Mouse (Mus musculus): Measurements from ENCODE around the gene Lrch4.
A peak's percentile ranks its signal among the peaks of the same experiment; 100 is the strongest.
"Not testable (repeated sequence)": the region's sequence is repeated elsewhere in the genome, so short reads cannot be mapped to it uniquely, and the experiment has no call there.

Gene Lrch4

DNA sequence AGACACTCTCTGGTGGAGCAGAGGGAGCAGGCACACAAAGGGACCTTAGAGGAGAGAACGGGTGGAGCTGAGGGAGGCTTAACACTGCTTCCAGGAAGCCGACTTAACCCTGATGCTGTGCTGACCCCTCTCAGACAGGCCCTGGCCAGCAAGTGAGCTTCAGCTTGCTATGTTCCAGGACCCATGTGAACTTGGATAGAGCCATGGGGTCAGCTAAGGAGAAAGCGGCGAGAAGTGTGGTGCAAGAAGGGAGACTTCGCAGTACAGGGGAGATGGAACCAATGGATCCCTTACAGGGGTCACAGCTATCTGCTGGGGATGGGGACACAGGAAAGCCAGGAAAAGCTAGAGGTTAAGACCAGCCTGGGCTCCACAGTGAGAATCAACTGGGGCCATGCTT lies 15.8 kb upstream of the Lrch4 start:
- DNase-seq (ENCODE audit: low spot score), result no peak

DNA sequence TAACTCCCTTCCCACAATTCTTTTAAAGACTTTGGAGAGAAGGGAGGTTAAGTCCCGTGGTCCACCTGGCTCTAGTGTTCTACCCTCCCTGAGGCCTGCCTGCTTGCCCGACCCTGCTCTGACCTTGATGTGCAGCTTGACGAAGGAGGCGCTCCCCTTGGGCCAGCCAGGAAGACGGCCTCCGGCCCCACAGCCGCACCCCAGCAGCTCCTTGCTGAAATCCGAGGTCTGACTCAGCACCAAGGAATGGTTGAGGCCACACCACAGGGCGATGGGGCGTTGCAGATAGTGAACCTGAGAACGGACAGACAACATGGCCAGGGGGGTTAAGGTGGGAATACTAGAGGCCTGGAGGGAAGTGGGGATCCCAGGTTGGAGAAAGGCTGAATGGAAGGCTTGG lies 15.4 kb upstream of the Lrch4 start, which contains the start of gene Pcolce:
Pcolce (minus strand) TSS at position 235 of the 400 bp plus-strand sequence.
- DNase-seq (ENCODE audit: low spot score), result no peak

DNA sequence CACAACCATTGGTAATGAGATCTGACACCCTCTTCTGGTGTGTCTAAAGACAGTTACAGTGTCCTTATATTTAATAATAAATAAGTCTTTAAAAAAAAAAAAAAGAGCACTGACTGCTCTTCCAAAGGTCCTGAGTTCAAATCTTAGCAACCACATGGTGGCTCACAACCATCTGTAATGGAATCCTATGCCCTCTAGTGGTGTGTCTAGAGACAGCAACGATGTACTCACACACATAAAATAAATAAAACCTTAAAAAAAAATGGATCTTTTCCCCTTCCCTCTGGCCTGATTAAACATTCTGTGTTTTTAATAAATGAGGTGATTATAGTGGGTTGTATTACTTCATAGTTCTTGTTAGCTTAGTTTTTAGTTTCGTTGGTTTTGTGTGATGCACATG lies 14.0 kb upstream of the Lrch4 start:
- not testable (repeated sequence) for DNase-seq (ENCODE audit: low spot score)

DNA sequence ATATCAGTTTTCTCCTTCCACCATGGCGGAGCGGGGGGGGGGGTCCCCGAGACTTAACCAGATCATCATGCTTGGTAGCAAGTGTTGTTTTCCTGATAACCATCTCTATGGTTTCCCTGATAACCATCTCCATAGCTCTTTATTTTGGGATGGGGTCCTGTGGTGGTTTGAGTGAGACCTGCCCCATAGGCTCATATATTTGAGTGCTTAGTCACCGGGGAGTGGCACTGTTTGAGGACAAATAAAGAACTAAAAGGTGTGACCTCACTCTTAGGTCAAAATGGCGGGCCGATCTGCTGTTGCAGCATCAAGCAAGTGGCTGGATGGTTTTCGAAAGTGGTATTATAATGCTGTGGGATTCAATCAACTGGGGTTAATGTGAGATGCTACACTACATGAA lies 13.6 kb upstream of the Lrch4 start:
- DNase-seq (ENCODE audit: low spot score), result no peak

DNA sequence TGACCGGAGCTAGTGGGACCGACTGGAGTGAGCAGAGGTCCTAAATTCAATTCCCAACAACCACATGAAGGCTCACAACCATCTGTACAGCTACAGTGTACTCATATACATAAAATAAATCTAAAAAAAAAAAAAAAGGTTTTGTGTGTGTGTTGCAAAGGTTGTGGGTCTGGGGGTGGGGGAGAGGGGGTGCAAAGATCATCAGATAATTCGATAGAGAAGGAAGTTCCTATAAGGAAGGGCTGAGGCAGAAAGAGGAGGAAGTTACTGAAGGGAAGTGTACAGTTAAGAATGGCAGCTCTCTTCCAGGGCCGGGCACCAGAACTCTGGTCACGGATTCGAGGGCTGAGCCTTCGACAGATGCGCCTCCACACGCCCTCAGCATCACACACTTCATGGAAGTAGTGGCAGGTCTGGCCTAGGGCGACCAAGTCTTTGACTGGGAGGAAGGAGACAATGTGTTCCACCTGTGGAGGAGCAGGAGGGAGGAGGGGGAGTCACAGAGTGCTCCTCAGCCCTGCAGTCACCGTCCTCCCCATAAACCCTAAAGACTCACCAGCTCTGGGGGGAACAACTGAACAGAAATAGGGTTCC lies 4.9 kb upstream of the Lrch4 start:
- DNase-seq (ENCODE audit: low spot score), result no peak

DNA sequence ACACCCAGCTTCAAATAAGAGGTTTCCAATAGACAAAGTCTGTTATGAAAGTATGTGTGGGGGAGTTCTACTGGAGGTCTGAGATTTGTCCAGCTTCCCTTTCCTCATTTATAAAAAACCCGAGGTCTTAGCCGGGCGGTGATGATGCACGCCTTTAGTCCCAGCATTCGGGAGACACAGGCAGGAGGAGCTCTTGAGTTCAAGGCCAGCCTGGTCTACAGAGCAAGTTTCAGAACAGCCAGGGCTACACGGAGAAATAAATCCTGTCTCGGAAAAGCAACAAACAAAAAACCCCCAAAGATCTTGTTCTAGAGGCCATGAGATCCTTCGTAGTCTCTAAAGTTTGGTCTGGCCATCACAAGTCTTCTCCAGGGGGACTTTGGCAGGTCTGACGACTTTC lies 930 bp upstream of the Lrch4 start:
- DNase-seq (ENCODE audit: low spot score), result no peak

DNA sequence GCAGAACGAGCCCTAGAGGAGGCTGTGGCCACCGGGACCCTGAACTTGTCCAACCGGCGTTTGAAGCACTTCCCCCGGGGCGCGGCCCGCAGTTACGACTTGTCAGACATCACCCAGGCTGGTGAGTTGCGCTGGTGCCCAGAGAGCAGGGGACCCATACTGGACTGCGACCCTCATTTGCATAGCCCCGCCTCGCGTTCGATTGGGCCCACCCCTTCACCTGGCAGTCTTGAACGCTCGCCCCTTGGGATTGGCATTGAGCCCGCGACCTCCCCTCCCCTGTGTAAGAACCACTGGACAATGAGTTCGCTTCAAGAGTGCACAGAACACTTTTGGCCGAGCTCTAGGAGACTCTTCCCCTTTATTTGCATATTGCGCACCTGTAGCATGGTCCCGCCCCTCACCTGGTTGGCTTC lies 393 bp downstream of the Lrch4 start:
- DNase-seq (ENCODE audit: low spot score), result no peak

DNA sequence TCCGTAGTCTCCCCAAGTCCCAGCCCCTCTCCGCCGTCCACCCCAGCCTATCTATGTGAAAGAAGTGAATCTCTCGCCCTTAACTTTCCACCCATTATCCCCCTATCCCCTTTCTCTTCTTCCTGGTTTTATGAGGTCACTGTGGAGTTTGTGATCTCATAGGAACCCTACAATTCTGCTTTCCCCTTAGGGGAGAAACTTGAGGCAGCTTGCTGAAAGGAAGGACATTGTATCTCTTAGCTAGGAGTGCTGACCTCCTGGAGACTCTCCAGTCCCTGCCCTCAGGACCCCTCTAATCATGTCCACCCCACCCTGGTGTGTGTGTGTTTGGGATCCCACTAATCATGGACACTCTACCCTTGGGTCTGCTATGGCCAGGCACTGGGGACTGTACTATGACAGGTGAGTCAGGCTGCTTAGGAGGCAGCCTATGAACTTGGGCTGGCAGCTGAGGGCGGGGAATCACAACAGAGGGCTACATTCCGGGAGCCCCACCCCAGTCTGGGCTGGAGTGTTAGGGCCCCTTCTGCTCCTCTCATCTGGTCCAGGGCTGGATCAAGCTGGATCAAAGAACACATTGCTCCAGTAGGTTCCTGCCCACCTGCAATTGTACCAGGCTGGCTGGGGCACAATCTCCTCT lies 1.1 kb downstream of the Lrch4 start:
- DNase-seq (ENCODE audit: low spot score), result peak; percentile 32

DNA sequence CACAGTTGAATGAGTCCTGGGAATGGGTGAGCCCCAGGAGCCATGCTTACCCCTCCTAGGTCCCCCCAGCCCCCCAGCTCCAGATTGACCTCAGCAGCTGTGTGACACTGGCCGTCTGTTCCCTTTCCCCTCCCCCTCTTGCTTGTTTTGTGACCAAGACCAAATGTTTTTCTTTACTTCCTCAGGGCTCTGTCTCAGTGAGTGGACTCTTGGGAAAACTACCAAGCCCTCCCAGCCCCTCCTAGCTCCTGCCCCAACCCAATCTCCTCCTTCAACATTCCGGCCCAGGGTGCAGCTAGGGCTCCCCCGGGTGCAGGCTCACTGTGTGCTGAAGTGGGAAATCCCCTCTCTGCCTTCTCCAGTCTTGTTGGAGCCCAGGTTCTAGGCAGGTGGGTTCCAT lies 1.7 kb downstream of the Lrch4 start:
- DNase-seq (ENCODE audit: low spot score), result no peak

DNA sequence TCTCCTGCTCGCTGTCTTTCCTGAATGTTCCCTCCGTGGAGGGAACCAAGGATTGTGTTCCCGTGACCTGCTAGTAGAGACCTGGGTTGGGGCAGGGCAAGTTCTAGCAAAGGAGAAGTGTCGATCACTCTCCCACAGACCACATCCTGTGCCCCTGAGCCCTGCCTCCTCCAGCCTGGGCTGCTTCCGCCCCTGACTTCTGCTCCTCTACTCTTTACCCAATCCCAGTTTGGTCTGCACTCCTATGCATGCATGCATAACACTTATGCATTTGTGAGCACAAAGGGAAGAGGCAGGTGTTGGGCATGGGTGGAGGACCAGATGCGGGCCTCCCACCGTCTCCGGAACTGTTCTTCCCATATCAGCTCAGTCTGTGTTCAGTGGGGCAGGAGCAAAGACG lies 2.2 kb downstream of the Lrch4 start:
- DNase-seq (ENCODE audit: low spot score), result peak; percentile 88

DNA sequence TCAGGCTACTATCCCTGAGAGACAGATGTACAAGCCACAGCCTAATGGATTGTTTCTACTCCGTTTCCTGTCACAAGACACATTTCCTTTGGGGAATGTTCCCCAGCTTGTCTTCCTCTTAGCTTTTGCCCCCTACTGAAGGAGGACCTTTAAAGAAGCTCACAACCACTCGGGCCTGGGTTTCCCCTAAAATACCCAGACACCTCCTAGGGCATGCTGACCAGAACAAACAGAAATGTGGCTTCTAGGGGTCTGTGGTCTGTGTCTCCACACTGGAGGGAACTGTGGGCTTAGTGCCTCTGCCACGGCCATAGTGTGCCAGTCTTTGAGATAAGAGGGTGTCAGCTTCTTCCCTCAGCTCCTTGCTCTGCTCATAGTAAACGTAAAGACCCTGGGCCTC lies 2.7 kb downstream of the Lrch4 start:
- peak; percentile 47 for DNase-seq (ENCODE audit: low spot score)

DNA sequence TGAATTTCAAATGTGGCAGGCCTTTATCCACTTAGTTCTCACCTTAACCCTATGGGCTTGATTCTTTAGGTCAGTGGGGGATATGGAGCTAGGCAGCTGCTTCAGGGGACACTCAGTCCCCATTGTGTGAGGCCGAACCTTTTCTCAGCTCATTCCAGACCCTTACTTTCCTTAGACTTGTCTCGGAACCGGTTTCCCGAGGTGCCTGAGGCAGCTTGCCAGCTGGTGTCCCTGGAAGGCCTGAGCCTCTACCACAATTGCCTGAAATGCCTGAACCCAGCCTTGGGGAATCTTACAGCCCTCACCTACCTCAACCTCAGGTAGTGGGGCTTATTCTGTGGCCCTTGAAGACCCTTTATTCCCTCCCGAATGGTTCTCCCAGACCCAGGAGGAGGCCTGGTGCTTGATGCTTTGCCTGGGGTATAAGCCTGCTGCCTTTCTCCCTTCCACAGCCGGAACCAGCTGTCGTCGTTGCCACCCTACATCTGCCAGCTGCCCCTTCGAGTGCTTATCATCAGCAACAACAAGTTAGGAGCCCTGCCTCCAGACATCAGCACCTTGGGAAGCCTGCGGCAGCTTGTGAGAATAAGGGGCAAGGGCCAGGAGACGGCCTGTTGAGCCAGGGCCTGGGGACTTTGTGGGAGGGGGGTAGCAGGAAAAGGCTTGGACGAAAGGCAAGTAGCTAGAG lies 4.6 kb downstream of the Lrch4 start:
- DNase-seq (ENCODE audit: low spot score), result no peak

DNA sequence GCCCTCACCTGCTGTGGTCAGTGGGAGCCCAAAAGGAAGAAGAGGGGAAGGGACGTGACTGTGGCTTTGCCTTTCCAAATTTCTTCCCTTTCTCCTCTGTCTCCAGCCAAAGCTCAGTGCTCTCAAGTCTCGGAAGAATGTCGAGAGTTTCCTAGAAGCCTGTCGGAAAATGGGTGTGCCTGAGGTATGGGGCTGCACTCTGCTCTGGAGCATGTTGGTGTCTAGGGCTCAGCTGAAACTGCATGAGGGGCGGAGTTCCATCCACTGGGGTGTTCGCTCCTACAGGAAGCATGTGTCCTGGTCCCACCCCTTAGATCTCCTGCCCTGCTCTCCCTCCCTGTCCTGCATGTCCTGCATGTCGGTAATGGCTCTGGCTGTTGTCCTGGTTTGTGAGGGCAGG lies 10.6 kb downstream of the Lrch4 start:
- DNase-seq (ENCODE audit: low spot score), result no peak

DNA sequence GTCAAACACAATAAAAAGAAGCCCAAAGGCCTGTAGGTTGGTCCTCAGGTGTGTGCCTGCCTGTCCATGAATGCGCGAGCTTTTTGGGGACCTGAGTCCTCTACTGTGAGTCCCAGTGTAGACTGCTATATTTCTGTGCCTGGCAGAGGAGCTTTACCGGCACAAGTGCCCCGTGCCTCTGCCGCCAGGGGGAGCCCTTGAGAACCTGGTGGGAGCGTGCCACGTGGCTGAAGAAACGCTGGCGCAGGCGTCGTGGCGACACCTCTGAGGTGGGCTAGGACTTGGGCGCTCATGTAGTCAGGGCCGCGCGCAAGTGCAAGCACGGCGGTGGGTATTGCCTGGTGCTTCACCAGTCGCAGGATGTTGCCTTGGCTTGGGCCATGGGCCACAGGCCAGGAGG lies 12.1 kb downstream of the Lrch4 start, which contains the start of gene Sap25:
Sap25 (plus strand) TSS at position 281 of the 400 bp plus-strand sequence.
- DNase-seq (ENCODE audit: low spot score), result peak; percentile 36

DNA sequence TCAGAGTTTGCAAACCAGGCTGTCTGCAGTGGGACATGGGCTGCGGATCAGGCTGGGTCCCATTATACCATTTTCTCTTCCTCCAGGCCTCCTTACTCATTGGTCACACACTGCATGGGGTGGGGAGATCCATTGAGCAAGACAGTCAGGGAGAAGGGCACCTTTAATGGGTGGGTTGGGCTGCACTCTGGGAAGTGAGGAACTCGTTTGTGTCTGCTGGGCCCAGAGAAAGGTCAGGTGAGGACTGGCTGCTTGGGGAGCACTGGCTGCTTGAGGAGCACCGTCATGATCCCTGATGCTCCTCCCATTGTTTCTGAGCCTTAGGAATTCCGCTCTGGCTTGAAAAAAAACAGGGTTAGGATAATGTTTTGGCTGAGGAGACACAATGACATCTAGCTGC lies 14.0 kb downstream of the Lrch4 start:
- DNase-seq (ENCODE audit: low spot score), result no peak

DNA sequence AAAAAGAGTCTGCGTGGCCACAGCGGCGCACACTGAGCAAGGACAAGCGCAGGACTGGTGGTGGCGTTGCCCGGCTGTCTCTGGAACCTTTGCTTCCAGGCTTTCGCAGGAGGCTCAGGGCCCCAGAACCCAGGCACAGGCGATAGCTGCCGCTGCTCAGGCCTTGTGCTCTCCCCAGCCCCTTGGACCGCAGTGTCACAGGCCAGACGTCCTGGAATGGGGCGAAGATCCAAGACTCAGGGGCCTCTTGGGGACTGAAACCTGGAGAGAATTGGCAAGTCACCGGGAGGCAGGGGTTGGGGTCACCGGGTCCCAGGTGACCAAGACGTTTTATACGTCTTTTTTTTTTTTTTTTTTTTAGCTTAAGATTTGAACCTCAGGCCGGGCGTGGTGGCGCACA lies 15.6 kb downstream of the Lrch4 start:
- no peak for DNase-seq (ENCODE audit: low spot score)

DNA sequence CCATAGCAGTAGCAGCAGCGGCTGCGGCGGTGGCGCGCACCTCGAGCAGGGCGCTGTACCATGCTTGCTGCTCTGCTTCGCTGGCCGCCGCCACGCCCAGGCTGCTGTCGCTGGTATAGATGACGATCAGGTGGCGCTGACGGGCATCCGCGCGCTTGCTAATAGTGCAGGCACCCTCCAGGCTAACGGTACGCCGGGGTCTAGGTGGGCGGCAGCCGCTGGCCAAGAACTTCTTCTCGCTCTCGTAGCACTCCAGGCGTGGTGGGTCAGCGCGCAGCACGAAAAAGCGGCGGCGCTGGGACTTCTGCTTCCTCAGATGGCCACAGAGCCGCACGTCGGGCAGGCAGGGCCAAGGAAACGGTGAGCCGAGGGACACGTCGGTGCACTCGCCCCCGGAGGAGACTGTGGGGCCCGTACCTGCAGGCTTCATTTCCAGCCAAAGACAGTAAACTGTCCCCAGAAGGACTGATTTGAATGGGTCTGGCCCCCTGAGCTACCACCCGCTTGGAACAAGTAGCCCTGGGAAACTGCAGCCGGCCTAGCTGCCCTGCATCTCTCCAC lies 16.2 kb downstream of the Lrch4 start:
- DNase-seq (ENCODE audit: low spot score), result peak; percentile 44

DNA sequence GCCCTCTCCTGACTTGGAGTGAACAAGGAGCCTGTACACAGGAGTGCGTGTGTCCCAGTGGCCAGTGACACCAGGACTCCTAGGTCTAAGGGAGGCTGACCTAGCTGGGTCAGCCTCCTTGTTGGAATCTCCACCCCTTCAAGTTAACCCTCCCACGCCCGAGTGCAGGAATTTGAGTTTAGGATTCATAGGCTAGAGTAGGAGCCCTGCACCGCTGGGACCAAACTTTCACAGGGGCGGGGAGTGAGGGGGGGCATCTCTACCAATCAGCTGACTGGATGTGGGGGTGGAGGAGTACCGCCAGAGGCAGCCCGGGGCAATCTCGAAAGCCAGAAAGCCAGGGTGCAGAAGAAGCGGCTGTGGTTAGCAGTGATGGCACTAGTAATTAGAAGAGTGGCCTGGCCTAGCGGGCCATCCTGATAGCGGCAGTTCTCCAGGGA lies 16.8 kb downstream of the Lrch4 start, which contains the start of gene Irs3:
Irs3 (minus strand) TSS at position 63 of the 440 bp plus-strand sequence.
- no peak for DNase-seq (ENCODE audit: low spot score)

DNA sequence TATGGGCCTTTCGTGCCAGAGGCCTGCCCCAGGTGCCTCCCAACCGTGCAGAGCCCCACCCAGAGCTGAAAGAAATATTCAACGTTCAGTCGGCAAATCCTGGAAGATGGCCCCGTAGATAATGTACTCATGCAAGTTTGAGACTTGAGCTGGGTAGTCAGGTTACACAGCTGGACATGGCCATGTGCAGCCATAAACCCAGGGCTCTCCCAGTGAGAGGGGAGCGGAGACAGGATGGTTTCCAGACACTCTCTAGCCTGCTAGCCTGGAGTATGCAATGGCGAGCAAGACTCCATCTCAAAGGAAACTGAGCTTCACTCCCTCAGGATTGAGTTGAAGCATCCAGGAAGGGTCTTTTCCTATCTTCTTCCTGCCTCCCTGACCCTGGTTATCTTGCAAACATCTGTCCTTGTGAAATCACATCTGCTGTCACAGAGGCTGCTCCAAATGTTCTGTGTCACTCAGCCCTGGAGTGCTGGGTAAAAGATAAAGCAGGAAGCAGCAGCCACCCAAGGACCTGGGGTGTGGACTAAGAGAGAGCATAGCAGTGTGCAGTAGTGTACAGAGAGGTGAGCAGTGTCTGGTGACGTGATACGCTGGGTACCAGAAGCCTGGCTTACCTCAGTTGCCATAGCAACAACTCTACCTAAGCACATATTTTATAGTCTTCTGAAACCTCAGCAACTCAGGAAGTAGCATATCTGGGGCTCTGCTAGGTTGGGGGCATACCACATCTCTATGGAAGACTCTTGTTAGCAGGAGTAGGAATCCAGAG lies 19.1 kb downstream of the Lrch4 start:
- peak; percentile 39 for DNase-seq (ENCODE audit: low spot score)

DNA sequence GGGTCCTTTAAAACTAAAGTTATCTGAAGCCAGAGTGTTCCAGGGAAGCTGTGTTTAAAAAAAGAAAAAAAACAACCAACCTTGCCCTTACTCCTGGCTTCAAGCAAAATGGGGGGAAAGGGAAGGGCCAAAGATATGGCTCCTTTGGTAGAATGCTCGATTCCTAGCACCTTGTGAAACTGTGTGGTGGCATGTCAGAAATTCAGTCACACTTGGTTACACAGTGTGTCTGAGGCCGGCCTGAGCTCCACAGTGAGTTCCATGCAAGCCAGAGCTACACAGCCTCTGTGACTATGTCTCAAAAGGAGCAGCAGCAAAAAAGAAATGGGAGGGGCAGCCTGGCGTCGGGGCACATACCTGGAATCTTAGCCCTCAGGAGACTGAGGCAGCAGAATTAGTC lies 20.3 kb downstream of the Lrch4 start:
- DNase-seq (ENCODE audit: low spot score), result no peak

DNA sequence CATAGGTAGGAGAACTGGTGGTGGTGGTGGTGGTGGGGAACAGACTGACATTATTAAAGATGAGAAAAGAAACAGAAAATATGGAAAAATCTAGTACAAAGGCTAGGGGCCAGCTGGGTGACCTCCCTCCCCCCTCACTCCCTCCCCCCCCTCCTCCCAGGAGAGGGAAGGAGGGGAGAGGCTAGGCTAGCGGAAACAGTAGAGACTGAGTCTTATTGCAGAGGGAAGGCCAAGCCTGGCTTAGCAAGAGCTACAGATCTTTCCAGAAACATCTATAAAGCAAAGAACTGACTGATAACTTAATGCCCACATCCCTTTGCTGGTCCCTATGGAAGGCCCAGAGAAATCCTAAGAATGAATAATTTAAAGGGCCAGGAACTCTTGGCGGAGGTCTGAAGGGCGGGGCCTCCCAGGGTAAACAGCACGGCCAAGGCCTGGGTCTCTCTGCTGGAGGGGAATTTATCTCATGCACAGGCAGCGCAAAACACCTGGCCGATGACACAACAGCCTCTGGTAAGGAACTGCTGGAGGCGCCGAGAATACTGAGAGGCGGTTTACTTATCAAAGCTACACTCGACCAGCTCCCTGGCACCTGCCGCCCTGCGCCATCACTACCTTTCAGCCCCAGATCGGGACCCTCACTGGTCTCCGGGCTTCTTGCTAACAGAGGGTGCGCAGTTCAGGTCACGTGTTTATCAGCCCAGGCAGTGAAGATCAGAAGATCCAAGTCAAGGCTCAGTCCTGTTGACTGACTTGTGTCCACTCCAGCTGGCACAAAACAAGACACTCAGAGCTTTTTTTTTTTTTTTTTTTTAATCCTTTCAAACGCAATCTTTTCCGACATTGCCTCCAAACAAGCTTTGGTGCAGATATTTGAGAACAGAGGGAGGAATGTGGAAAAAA lies 21.0 kb downstream of the Lrch4 start:
- DNase-seq (ENCODE audit: low spot score), result no peak
